Mouse (Mus musculus): ENCODE measurements at regions not wholly inside any gene's neighbourhood (a gene's known extent, or its start where the extent isn't known, plus 50 kb on each side); places are given as distances from the start of the nearest gene placed in this dataset.

GRCm38 (mm10) chr2:101062939-101063338 is 561.6 kb upstream of the Rag2 start:
- TF ChIP-seq CTCF (IDR thresholded peaks at IDR 0.05): no peak
- no peak for TF ChIP-seq POLR2A (IDR thresholded peaks at IDR 0.05; ENCODE audit: insufficient read depth, low read depth, low read length)
